Mouse (Mus musculus): Measurements from ENCODE around the gene Hs3st6.

The Hs3st6 gene

DNA sequence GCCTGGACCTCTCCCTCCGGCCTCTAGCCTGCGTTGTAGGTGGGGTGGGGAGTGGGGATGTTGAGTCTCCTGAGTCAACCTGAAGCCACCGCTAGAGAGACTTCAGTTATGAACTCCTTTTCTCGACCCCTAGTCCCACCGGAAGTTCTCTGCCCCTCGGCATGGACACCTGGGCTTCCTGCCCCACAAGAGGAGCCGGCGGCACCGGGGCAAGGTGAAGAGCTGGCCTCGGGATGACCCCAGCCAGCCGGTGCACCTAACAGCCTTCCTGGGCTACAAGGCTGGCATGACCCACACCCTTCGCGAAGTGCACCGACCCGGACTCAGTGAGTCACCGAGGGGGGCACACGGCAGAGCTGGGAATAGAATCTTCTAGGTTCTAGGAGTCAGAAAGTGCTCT is 24.6 kb upstream of the Hs3st6 start:
- no peak for DNase-seq (ENCODE audit: low read depth, low spot score)

DNA sequence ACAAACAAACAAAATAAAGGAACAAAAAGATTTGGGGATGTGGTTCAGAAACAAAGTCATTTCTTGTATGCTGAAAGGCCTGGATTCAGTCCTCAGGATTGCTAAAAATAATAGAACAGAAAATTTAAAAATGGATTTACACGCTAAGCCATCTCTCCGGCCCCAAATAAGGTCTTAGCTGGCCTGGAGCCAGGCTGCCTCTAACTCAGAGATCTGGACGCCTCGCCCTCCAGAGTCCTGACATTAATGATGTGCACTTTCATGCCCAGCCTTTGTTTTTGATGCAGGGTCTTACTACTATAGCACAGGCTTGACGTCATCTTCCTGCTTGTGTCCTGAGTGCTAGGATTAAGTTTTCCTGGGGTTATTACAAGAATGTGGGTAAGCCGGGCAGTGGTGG is 23.7 kb upstream of the Hs3st6 start:
- no peak for DNase-seq (ENCODE audit: low read depth, low spot score)

DNA sequence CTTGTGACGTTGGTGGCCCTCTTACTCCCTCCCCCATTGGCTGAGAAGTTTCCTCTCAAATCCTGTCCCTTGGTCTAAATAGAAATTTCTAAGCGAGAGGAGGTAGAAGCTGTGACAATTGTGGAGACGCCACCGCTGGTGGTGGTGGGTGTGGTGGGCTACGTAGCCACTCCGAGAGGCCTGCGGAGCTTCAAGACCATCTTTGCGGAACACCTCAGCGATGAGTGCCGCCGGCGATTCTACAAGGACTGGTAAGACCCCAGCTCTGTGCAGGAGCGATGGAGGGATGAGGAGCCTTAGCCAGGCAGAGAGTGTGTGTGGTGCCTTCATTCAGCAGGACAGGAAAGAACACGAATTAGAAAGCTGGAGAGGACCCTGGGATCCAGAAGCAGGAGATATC is 22.0 kb upstream of the Hs3st6 start:
- no peak for DNase-seq (ENCODE audit: low read depth, low spot score)

DNA sequence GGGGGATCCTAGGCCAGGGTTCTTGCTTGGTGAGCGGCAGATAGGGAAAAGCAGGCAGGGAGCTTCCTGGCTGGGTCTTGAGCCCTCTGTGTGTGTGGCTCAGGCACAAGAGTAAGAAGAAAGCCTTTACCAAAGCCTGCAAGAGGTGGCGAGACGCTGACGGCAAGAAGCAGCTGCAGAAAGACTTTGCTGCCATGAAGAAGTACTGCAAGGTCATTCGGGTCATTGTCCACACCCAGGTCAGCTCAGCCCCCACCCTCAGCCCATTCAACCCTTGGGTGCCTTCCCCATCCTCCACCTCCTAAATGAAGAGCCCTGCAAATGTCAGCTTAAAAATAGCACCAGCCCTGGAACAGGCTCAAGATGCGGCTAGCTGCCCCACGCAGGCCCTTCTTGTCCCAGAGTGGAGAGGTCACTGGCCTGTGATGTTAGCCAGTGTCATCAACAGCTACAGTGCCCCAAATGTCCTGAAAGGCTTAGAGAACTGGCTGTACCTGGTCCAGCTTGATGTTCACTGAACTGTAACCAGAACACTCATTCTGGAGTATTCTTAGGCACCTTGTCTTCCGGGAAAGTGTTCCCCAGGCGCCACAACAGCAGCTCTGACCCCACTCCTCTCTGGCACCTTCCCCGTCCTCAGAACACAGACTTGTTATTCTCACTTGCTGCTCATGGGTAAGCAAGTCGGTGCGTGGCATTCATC is 20.4 kb upstream of the Hs3st6 start:
- no peak for DNase-seq (ENCODE audit: low read depth, low spot score)

DNA sequence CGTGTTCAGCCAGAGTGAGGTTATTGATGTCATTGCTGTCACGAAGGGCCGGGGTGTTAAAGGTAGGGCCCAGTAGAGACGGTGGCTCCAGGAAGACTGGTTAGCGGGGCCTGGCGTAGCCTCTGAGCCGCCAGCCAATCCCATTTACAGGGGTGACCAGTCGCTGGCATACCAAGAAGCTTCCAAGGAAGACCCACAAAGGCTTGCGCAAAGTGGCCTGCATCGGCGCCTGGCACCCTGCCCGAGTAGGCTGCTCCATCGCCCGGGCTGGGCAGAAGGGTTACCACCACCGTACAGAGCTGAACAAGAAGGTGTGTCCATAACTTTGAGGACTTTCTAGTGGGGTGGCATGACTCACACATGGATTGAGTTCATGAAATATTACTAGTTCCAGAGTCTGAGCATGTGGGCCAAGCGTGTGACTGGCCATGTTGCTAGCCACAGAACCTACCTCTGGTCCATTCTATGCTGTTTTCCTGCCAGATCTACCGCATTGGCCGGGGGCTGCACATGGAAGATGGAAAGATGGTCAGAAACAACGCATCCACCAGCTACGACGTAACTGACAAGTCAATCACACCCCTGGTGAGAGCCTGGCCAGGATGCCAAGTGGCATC is 19.2 kb upstream of the Hs3st6 start:
- DNase-seq (ENCODE audit: low read depth, low spot score) = no peak

DNA sequence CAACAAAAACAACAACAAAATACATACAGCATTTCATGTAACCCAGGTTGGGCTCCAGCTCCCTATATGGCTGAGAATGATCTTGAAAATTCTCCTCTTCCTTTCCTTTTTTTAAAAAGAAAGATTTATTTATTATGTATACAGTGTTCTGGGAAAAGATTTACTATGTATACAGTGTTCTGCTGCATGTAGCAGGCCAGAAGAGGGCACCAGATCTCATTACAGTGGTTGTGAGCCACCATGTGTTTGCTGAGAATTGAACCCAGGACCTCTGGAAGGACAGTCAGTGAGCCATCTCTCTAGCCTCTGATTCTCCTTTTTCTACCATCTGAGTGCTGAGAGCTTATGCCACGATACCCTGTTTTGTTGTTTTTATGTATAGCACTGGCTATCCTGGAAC is 18.3 kb upstream of the Hs3st6 start:
- DNase-seq (ENCODE audit: low read depth, low spot score) = no peak

DNA sequence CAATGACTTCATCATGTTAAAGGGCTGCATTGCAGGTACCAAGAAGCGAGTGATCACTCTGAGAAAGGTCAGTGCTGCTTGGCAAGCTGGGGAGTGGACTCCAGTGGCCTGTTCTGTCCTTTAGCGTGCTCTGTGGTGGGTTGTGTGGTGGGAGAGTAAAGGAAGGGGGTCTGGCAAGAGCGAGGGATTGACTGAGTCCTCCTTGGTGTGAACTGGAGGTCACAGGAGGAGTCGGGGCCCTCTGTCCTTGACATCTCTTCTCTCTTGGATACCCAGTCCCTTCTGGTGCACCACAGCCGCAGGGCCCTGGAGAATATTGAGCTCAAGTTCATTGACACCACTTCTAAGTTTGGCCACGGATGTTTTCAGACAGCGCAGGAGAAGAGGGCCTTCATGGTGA is 17.3 kb upstream of the Hs3st6 start:
- DNase-seq (ENCODE audit: low read depth, low spot score) = no peak

DNA sequence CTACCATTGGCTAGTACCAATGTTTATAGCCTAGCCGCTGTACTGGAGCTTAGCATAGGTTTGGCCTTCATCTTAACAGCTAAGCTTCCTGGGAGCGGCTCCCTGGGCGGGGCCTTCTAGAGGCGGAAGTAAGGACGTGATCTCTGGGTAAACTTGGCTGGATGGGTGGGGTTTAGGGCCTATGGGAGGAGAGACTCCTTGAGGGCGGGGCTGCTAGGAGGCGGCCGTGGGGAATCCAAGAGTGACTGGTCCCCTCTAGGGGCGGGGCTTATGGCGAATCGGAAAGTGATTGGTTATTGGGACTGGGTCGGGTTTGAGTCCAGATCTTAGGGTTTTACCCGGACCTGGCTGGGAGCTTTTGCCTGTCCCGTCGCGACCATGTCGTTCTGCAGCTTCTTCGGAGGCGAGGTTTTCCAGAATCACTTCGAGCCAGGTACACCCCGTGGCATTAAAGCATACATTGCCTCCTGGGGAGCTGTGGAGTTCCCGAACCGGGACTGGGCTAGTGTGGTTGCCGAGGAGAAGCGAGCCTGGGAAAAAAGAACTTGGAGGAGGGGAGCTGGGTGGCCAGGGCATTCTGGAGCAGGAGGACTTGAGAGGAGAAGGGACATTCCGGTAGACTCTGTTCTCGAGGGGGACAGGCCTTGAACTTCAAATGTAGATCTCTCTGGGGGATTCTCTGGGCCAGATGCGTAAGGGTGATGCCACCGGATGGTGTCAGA is 16.3 kb upstream of the Hs3st6 start, which contains the start of gene Msrb1:
Msrb1 (plus strand) TSS at position 313 of the 722 bp plus-strand sequence.
- DNase-seq (ENCODE audit: low read depth, low spot score) = peak; percentile 100

DNA sequence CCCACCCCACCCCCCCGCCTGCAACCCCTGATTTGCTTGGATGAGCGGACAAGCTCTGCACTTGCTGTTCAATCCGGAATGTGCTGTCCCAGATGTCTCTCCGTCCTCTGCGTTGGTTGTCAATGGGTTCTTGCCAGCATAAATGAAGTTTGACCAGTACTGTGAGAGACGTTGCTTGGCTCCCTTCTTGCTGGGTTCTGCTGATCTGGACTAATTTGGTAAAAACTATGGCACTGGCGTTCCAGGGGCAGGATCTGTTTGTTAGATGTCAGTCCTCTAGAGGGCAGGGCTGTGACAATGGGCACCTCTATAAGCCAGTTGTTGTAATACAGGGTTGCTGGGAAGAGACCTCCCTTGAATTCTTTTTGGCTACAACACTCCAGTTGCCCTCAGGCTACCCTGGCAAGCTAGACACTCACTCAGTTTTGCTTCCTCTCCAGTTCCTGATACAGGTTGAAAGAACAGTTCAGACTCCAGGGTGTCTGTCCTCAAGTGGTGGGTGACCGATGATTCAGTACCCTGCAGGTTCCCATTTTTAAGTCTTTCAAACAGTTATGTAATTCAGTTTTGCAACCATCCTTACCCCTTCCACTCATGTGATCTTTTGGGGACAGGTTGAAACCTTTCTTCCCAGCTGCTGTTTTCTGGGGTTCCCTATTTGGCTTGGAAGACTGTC is 15.5 kb upstream of the Hs3st6 start:
- no peak for DNase-seq (ENCODE audit: low read depth, low spot score)

DNA sequence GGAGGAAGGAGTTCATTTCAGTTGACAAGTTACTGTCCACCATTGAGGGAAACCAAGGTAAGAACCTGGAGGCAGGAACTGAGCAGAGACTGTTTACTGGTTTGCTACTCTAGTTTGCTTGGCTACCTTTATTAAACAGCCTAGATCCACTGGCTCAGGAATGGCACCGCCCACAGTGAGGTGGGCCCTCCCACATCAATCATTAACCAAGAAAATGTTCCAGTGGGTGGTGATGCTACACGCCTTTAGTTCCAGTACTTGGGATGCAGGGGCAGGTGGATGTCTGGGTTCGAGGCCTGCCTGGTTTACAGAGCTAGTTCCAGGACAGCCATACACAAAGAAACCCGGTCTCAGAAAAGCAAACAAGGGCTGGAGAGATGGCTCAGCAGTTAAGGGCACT is 14.6 kb upstream of the Hs3st6 start:
- DNase-seq (ENCODE audit: low read depth, low spot score) = no peak

DNA sequence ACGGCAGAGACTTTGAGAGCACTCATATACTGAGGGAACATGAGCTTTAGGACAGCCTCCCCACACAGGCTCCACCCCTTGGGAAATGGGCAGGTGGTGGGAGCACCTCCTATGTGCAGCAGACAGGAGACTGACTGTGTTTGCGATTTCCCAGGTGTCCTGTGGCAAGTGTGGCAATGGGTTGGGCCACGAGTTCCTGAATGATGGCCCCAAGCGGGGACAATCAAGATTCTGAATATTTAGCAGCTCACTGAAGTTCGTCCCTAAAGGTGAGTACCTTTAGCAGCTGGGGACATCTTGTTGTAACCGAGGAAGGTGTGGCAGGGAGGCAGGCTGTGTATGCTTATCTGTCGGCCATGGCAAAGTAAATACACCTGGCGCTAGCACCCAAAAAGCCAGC is 12.9 kb upstream of the Hs3st6 start:
- no peak for DNase-seq (ENCODE audit: low read depth, low spot score)

DNA sequence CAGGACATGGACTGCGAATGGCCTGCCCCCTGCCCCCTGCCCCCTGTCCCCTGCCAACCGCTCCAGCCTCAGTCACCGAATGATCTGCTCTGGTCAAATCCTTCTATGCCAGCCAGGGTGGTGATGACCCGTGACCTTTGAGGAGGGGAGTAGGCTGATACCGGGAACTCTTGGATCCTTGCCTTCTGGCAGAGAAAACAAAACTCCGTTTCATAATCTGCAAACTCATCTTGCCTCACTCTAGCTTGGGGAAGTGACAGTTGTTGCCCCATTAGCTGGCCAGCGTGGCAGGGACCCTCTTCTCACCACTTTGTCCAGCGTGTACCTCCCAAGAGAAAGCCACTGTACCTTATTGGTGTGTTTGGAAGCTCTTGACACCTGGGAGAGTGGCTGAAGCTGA is 10.5 kb upstream of the Hs3st6 start:
- no peak for DNase-seq (ENCODE audit: low read depth, low spot score)

DNA sequence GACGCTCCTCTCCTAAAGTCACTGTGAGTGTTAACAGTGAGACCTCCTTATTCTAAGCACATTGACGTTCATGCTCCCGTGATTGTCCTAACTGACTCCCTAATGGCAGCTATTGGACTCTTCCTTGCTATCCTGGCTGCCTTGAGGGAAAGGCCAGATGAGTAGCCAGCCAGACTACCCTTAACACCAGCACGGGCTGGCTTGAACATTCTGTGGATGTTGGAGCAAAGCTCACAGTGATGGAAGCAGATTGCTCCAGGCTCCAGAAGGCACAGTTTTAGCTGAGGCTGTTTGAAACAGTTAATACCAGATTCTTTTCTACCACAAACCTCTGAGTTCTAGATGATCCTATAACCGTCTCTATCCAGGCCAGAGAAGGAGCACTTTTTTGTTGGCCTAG is 8.9 kb upstream of the Hs3st6 start:
- DNase-seq (ENCODE audit: low read depth, low spot score) = no peak

DNA sequence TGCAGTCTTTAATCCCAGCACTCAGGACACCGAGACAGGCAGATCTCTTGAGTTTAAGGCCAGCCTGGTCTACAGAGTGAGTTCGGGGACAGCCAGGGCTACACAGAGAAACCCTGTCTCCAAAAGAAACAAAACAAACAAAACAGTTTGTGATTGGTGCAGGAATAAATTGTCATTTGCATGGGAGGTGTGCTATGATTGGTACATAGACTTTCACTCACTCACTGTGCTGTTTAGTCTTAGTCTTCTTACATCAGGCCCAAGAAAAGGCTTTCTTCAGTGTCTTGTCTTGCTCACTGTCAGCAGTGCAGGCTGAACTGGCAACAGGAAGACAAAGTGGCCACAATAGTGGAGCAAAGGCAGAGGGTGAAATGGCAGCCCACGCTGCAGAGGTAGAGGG is 8.4 kb upstream of the Hs3st6 start:
- DNase-seq (ENCODE audit: low read depth, low spot score) = no peak

DNA sequence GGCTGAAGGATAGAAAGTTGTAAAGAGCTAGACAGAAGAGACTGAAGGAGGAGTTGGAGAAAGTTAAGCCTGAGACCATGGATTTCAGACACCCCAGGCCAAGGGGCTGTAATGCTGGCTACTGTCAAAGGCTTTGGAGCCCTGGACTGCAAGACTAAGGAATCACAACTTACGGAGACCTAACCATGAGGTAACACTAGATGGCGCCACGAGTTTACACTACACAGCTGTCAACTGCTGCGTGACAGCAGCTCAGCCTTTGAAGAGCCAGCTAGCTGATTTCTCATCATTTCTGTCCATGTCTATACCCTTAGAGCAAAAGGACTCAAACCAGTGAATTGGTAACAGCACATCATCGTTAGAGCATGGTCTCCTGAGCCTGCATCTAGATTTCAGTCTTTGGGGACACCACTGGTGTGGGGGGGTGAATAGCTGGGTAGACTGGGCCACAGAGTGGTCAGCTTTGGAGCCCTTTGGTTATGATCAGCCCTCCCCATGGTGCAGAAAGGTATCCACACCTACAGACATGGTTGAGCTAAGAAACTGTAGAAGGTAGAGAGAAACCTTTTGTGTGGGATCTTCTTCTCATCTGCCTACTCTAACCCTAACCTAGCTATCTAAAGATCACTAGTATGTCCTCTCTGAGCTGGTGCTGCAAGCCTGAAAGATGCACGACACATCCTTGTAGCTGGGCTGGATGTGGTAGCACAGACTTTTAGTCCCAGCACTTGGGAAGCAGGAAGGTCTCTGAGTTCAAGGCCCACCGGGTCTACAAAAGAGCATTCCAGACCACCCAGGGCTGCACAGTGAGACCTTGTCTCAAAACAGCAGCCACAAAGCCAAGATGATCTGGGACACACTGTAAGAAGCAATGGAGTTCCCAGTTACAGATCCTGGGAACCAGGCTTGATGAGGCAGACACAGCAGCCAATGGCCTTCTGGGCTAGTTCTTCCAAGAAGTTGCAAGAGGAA is 7.0 kb upstream of the Hs3st6 start:
- peak; percentile 89 for DNase-seq (ENCODE audit: low read depth, low spot score)

DNA sequence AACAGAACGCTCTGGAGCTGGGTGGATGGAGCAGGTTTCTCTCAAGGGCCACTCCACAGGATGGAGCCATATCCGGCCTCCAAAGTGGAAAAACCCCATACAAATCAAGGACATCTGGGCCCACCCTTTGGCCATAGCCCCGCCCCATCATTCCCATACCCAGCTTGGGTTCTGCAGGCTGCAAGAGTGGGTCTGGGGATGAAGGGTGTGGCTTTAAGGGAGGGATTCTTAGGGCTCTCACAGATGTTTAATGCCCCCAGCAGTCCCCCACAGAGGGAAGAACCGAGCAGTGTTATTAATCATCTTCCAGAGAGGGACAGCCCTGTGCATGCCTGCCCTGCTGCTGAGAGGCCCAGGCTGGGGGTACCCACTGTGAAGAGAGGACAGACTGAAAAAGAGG is 5.8 kb upstream of the Hs3st6 start:
- DNase-seq (ENCODE audit: low read depth, low spot score) = peak; percentile 54

DNA sequence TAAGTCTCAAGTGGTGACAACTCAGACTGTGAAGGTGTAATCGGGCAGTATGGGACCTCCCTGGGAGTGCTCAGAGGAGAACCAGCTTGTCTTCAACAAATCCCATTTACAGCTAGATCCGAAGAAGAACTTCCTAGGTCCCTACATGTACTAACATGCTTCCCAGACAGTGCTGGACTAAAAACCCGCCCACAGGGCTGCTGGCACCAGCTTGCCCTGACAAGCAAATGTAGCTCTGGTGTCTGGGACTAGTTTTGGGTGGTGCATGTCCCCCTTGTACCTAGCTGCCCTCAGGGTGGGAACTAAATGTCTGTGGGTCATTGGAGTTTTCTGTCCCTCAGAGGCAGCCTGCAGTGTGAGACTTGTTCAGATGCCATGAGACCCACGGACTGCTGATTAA is 1.3 kb upstream of the Hs3st6 start:
- DNase-seq (ENCODE audit: low read depth, low spot score) = no peak

DNA sequence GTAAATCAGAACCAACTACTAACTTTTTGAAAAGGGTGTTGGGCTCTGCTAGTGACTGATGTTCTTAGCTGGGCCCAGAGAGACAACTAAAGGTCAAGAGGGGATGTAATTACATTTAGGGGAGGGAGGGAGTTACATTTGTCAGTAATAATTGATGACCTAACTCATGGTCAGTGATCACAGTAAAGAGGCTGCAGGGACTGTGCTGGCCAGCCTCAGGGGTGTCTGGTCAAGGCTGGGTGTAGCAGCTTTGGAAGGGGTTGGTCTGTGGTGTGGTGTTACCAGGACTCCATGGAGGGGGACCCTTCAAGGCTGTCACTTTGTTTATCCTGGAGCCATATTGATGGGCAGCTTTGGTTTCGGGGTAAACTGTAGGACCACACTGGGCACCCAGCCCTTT is 4.6 kb downstream of the Hs3st6 start:
- DNase-seq (ENCODE audit: low read depth, low spot score) = no peak

DNA sequence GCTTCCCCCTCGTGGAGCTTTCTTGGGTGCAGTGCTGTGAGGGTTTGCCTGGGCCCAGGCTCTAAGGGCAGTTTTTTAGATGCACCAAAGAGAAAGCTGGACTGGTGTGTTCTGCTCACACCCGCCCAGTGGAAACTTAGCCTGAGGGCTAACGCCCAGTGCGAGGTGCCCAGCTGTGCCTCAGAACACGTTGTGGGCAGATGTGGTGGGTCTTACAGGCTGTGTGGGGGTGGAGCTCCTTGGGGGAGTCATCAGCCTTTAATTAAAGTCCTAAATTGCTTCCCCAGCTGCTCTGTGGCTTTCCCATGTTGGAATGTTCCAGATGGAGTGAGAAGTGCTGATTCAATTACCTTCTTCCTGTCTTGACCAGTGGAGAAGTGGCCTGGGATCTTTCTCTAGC is 8.3 kb downstream of the Hs3st6 start:
- no peak for DNase-seq (ENCODE audit: low read depth, low spot score)

DNA sequence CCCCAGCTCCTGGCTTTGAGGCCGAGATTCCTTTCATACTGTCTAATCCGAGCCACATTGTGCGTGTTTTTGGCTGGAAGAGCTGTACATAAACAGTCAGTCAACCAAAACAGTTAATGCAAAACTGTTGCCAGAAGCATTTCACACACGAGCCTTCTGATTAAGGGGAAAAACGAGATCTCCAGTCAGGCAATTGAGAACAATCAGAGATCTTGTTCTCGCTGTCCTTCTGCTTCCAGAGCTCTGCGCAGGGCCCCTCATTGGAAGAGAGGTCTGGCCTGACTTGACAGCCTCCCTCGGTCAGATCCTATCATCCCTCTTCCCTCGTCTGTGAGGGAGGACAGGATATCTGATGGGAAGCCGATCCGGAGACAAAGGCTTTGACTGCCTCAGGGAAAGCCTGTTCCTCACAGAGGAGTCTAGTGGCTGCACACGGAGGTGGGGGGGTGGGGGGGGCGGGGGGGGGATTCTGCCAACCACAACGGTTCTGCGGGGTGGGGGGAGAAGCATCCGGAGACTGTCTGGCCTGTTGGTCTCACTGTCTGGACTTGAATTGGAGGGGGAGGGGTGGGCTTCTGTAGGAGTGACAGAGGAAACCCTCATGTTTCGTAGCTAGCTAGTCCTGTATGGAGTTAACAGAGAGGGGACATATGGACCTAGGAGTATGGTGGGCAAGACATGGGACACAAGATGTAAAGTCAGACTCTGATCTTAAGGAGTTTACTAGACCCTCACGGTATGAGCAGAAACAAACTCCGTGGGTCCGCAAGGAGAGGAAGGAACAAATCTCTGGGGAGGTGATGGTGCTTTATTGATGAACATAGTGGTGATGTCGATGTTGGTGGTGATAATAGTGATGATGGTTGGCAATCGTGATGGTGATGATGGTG is 12.5 kb downstream of the Hs3st6 start:
- DNase-seq (ENCODE audit: low read depth, low spot score) = no peak

Measured in R1 (cell line).